Mouse (Mus musculus): ENCODE results near the gene Rad51b.

- TF ChIP-seq EP300 (IDR thresholded peaks at IDR 0.05; ENCODE audit: insufficient read depth, low read depth, low read length), result no peak
- no peak for TF ChIP-seq POLR2A (IDR thresholded peaks at IDR 0.05; ENCODE audit: insufficient read depth, low read depth, low read length)
Measured at GRCm38 (mm10) chr12:79340513-79340912, 43.4 kb downstream of the Rad51b start.

Measured in heart, adult 2 months (tissue).